Mouse (Mus musculus): ENCODE results near the gene Hist1h2ai.

GRCm38 (mm10) chr13:21751417-21751816 lies 35.2 kb downstream of the Hist1h2ai start:
- TF ChIP-seq POLR2A (IDR thresholded peaks at IDR 0.05; ENCODE audit: borderline replicate concordance, control insufficient read depth, low read depth, low read length): no peak
- no peak for TF ChIP-seq CTCF (IDR thresholded peaks at IDR 0.05; ENCODE audit: control insufficient read depth, insufficient read depth, low read length)

Data from bone marrow, adult 2 months (tissue).